Mouse (Mus musculus) adrenal gland, adult 2 months (tissue): Measurements from ENCODE around the gene Inpp5b. TPM values are rescaled to one million over a fixed set of nuclear protein-coding genes. Genes with fewer than 3 reads are reported as not detected.

ENCODE experiments used
- DNase-seq: peaks from one replicate; pipeline ENCODE4 v3.0.0; 2021
- polyA plus RNA-seq: library from polyadenylated mRNA; depleted of rRNA; stranded (reverse); fragments of >200 nt; gene quantifications from 2 replicates; pipeline ENCODE4 v1.2.3, GENCODE M21; 2012
- total RNA-seq, 2 experiments: library from RNA; stranded (reverse); gene quantifications; 2 replicates each; pipeline ENCODE4 v1.2.3; 2021

The Inpp5b gene
- total and polyA plus RNA-seq, 3 experiments: 16.3 to 26.0 (median 20.1) TPM

- no peak for DNase-seq
Measured at GRCm38 (mm10) chr4:124765802-124766565, 24.3 kb downstream of the Inpp5b start.

- no peak for DNase-seq
Measured at GRCm38 (mm10) chr4:124766566-124766940, 24.9 kb downstream of the Inpp5b start.

GRCm38 (mm10) chr4:124768963-124769591, 27.4 kb downstream of the Inpp5b start:
- no peak for DNase-seq

- no peak for DNase-seq
Measured at GRCm38 (mm10) chr4:124770624-124771023, 29.0 kb downstream of the Inpp5b start.

GRCm38 (mm10) chr4:124772125-124772524, 30.5 kb downstream of the Inpp5b start:
- no peak for DNase-seq

GRCm38 (mm10) chr4:124773449-124773848, 31.8 kb downstream of the Inpp5b start:
- no peak for DNase-seq

- no peak for DNase-seq
Measured at GRCm38 (mm10) chr4:124773995-124774394, 32.3 kb downstream of the Inpp5b start.

- no peak for DNase-seq
Measured at GRCm38 (mm10) chr4:124774429-124774828, 32.8 kb downstream of the Inpp5b start.

GRCm38 (mm10) chr4:124781361-124781760, 39.7 kb downstream of the Inpp5b start:
- no peak for DNase-seq

- DNase-seq: no peak
Measured at GRCm38 (mm10) chr4:124782395-124782794, 40.7 kb downstream of the Inpp5b start.

GRCm38 (mm10) chr4:124783937-124784336, 42.3 kb downstream of the Inpp5b start:
- no peak for DNase-seq

- DNase-seq: no peak
Measured at GRCm38 (mm10) chr4:124790013-124790412, 48.4 kb downstream of the Inpp5b start.

- no peak for DNase-seq
Measured at GRCm38 (mm10) chr4:124792114-124792513, 50.5 kb downstream of the Inpp5b start.

- no peak for DNase-seq
Measured at GRCm38 (mm10) chr4:124796141-124796540, 54.5 kb downstream of the Inpp5b start.

- DNase-seq: no peak
Measured at GRCm38 (mm10) chr4:124796913-124797312, 55.3 kb downstream of the Inpp5b start.

- peak; percentile 83 for DNase-seq
Measured at GRCm38 (mm10) chr4:124801552-124802308, 60.1 kb downstream of the Inpp5b start, which contains the start of gene Mtf1. TSS of gene Mtf1 (plus strand) at chr4:124802104.

- peak; percentile 97 for DNase-seq
Measured at GRCm38 (mm10) chr4:124802309-124803260, 60.9 kb downstream of the Inpp5b start.

- DNase-seq: no peak
Measured at GRCm38 (mm10) chr4:124803406-124803805, 61.8 kb downstream of the Inpp5b start.

GRCm38 (mm10) chr4:124808511-124808910, 66.9 kb downstream of the Inpp5b start:
- no peak for DNase-seq

GRCm38 (mm10) chr4:124809136-124809883, 67.7 kb downstream of the Inpp5b start:
- no peak for DNase-seq

- DNase-seq: no peak
Measured at GRCm38 (mm10) chr4:124810056-124810455, 68.4 kb downstream of the Inpp5b start.
